23 mouse cellular contexts compared by ENCODE assay signal in genomic region chr8:121424080-121424479, GRCm38 (mm10).
DNase-seq lines count a peak whose midpoint lies in the region; ATAC-seq and TF ChIP-seq lines count a peak whose summit lies in the region.
"Had no signal": no experiment of that assay in that cellular context is flagged by ENCODE, and none has a peak within 500 bp of the region (broad histone marks: within the 10 kb centered on the region; RNA-seq: fewer than 3 reads in every experiment).

No protein-coding gene starts in this region.

- no peak overlapping the region for H3K27ac ChIP-seq in heart, embryonic 10.5 days
- no peak overlapping the region for H3K27ac ChIP-seq in kidney, adult 2 months (ENCODE audit: insufficient read depth, low read depth, low read length)
- no peak overlapping the region for H3K27ac ChIP-seq in neural tube, embryonic 11.5 days (ENCODE audit: low read depth, low read length)
- H3K27ac ChIP-seq in neural tube, embryonic 15.5 days (replicated peaks) = no peak overlapping the region
- H3K27ac ChIP-seq in embryonic facial prominence, embryonic 10.5 days (replicated peaks) = no peak overlapping the region
- H3K27ac ChIP-seq: embryonic facial prominence, embryonic 13.5 days; forebrain, embryonic 12.5 days; forebrain, embryonic 15.5 days; heart, embryonic 15.5 days; hindbrain, embryonic 10.5 days; hindbrain, embryonic 13.5 days had no signal

- no peaks in the 10 kb centered on the region for H3K36me3 ChIP-seq in heart, embryonic 10.5 days
- no peaks in the 10 kb centered on the region for H3K36me3 ChIP-seq in kidney, adult 2 months (ENCODE audit: control insufficient read depth, insufficient read depth, low read length)
- no peaks in the 10 kb centered on the region for H3K36me3 ChIP-seq in neural tube, embryonic 11.5 days (ENCODE audit: control insufficient read depth, insufficient read depth, low read length)
- H3K36me3 ChIP-seq in neural tube, embryonic 15.5 days = no peaks in the 10 kb centered on the region
- no peaks in the 10 kb centered on the region for H3K36me3 ChIP-seq in embryonic facial prominence, embryonic 10.5 days (replicated peaks)
- H3K36me3 ChIP-seq: embryonic facial prominence, embryonic 13.5 days; forebrain, embryonic 12.5 days; forebrain, embryonic 15.5 days; G1E; heart, embryonic 12.5 days; heart, embryonic 15.5 days; hindbrain, embryonic 10.5 days; hindbrain, embryonic 13.5 days had no signal

- no peaks in the 10 kb centered on the region for H3K27me3 ChIP-seq in heart, embryonic 10.5 days (ENCODE audit: insufficient read depth, poor library complexity, severe bottlenecking)
- no peaks in the 10 kb centered on the region for H3K27me3 ChIP-seq in kidney, adult 2 months (replicated peaks; ENCODE audit: control insufficient read depth, insufficient read depth, low read length)
- no peaks in the 10 kb centered on the region for H3K27me3 ChIP-seq in neural tube, embryonic 11.5 days (ENCODE audit: control insufficient read depth, insufficient read depth, low read length)
- no peaks in the 10 kb centered on the region for H3K27me3 ChIP-seq in neural tube, embryonic 15.5 days (replicated peaks)
- no peaks in the 10 kb centered on the region for H3K27me3 ChIP-seq in embryonic facial prominence, embryonic 10.5 days (replicated peaks; ENCODE audit: low read depth, poor library complexity, severe bottlenecking)
- H3K27me3 ChIP-seq: embryonic facial prominence, embryonic 13.5 days; forebrain, embryonic 12.5 days; forebrain, embryonic 15.5 days; heart, embryonic 12.5 days; heart, embryonic 15.5 days; hindbrain, embryonic 13.5 days; Patski had no signal

- WGBS in heart, embryonic 10.5 days = 90% methylated on average over 10 of the region's 10 CpGs
- 84% methylated on average over 10 of the region's 10 CpGs for WGBS in kidney, adult 2 months
- 95% methylated on average over 10 of the region's 10 CpGs for WGBS in neural tube, embryonic 11.5 days
- WGBS in neural tube, embryonic 15.5 days = 93% methylated on average over 10 of the region's 10 CpGs
- WGBS in embryonic facial prominence, embryonic 10.5 days = 94% methylated on average over 10 of the region's 10 CpGs

- no peak for TF ChIP-seq POLR2A in kidney, adult 2 months (IDR thresholded peaks at IDR 0.05; ENCODE audit: low read depth, low read length)

- H3K9me3 ChIP-seq in heart, embryonic 10.5 days = no peaks in the 10 kb centered on the region
- no peaks in the 10 kb centered on the region for H3K9me3 ChIP-seq in neural tube, embryonic 11.5 days (ENCODE audit: control insufficient read depth, low read length)
- no peaks in the 10 kb centered on the region for H3K9me3 ChIP-seq in neural tube, embryonic 15.5 days (replicated peaks)
- peaks cover 6% of the 10 kb centered on the region; the same call in 1 of the 2 replicates for H3K9me3 ChIP-seq in embryonic facial prominence, embryonic 10.5 days
- H3K9me3 ChIP-seq: forebrain, embryonic 12.5 days; forebrain, embryonic 15.5 days; heart, embryonic 12.5 days; heart, embryonic 15.5 days; hindbrain, embryonic 10.5 days; hindbrain, embryonic 13.5 days had no signal

- DNase-seq in heart, adult 11 months = peak; percentile 91
- DNase-seq in heart, embryonic 10.5 days (ENCODE audit: low spot score) = no peak
- DNase-seq in kidney, adult 2 months = peak; percentile 39
- no peak for DNase-seq in kidney, adult 8-10 months
- peak; percentile 6 for DNase-seq in neural tube, embryonic 11.5 days (ENCODE audit: low spot score)
- no peak for DNase-seq in embryonic facial prominence, embryonic 10.5 days (ENCODE audit: low spot score)
- DNase-seq: cerebellum, adult 11 months; cerebellum, adult 2 months; cerebellum, adult 9-11 months; cerebellum, postnatal 25 days; gastrocnemius, postnatal 14 days had no signal

- no peak overlapping the region for H3K4me3 ChIP-seq in heart, embryonic 10.5 days
- H3K4me3 ChIP-seq in kidney, adult 2 months (ENCODE audit: insufficient read depth, low read depth, low read length) = no peak overlapping the region
- no peak overlapping the region for H3K4me3 ChIP-seq in neural tube, embryonic 11.5 days (ENCODE audit: low read depth, low read length)
- H3K4me3 ChIP-seq in neural tube, embryonic 15.5 days (replicated peaks) = no peak overlapping the region
- H3K4me3 ChIP-seq in embryonic facial prominence, embryonic 10.5 days = no peak overlapping the region
- H3K4me3 ChIP-seq: embryonic facial prominence, embryonic 13.5 days; erythroblast, embryonic 14.5 days; forebrain, embryonic 12.5 days; forebrain, embryonic 15.5 days; heart, embryonic 12.5 days; heart, embryonic 15.5 days; hindbrain, embryonic 10.5 days; hindbrain, embryonic 13.5 days had no signal

- TF ChIP-seq CTCF in kidney, adult 2 months (conservative IDR thresholded peaks at IDR 0.05; ENCODE audit: insufficient read depth, insufficient read length, low read depth, low read length) = no peak

- no peak overlapping the region for H3K4me2 ChIP-seq in neural tube, embryonic 11.5 days (ENCODE audit: low read depth)
- H3K4me2 ChIP-seq in neural tube, embryonic 15.5 days = no peak overlapping the region
- H3K4me2 ChIP-seq: embryonic facial prominence, embryonic 13.5 days; forebrain, embryonic 12.5 days; forebrain, embryonic 15.5 days; heart, embryonic 12.5 days; heart, embryonic 15.5 days; hindbrain, embryonic 13.5 days had no signal

- peaks cover 5% of the 10 kb centered on the region for H3K4me1 ChIP-seq in heart, embryonic 10.5 days
- no peaks in the 10 kb centered on the region for H3K4me1 ChIP-seq in kidney, adult 2 months (ENCODE audit: control insufficient read depth, insufficient read depth, low read length)
- H3K4me1 ChIP-seq in neural tube, embryonic 11.5 days (ENCODE audit: control insufficient read depth, insufficient read depth, low read length) = no peaks in the 10 kb centered on the region
- no peaks in the 10 kb centered on the region for H3K4me1 ChIP-seq in neural tube, embryonic 15.5 days
- H3K4me1 ChIP-seq in embryonic facial prominence, embryonic 10.5 days = peaks cover 8% of the 10 kb centered on the region
- H3K4me1 ChIP-seq: forebrain, embryonic 12.5 days; forebrain, embryonic 15.5 days; heart, embryonic 12.5 days; hindbrain, embryonic 13.5 days had no signal

- ATAC-seq in neural tube, embryonic 11.5 days (ENCODE audit: insufficient read depth, low FRiP score, low TSS enrichment) = no peak
- no peak for ATAC-seq in neural tube, embryonic 15.5 days (ENCODE audit: low FRiP score)
- ATAC-seq: forebrain, embryonic 15.5 days; hindbrain, embryonic 16.5 days; Patski had no signal

- H3K9ac ChIP-seq in neural tube, embryonic 11.5 days (ENCODE audit: low read length) = no peak overlapping the region
- H3K9ac ChIP-seq in neural tube, embryonic 15.5 days (replicated peaks) = no peak overlapping the region
- H3K9ac ChIP-seq: embryonic facial prominence, embryonic 13.5 days; forebrain, embryonic 12.5 days; forebrain, embryonic 15.5 days; heart, embryonic 12.5 days; heart, embryonic 15.5 days; hindbrain, embryonic 13.5 days had no signal

Comparison
In these comparisons a context has a peak if more than half of its experiments do, and no peak if none do; other contexts are left out.
1. DNase-seq: peak in heart, adult 11 months (single experiment), kidney, adult 2 months (single experiment) and neural tube, embryonic 11.5 days (single experiment); none in heart, embryonic 10.5 days (single experiment), kidney, adult 8-10 months (0 of 2) and embryonic facial prominence, embryonic 10.5 days (single experiment).